Comparison of ENCODE assay signal across 30 mouse cellular contexts in the genomic region with DNA sequence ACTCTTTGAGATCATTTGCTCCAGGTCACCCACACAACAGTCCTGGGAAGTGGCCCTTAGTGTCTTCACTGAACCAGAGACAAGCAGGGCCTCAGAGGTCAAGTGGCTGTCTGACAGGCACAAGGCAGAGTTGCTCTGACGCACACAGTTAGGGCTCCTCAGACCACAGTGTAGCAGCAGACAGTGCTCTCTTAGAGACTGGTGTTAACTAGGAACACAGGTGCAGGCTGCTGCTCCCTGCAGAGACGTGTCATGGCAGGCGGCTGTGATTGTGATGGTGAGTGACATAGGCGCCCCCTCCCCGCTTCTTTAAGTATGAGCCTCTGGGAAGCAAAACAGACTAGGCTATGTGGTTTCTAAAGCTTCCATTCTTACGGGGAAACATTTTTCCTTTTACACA. TPM values are rescaled to one million over a fixed set of nuclear protein-coding genes. Genes with fewer than 3 reads are reported as not detected.
DNase-seq lines count a peak whose midpoint lies in the region; ATAC-seq and TF ChIP-seq lines count a peak whose summit lies in the region.
"Had no signal": no experiment of that assay in that cellular context is flagged by ENCODE, and none has a peak within 500 bp of the region (broad histone marks: within the 10 kb centered on the region; RNA-seq: fewer than 3 reads in every experiment).

No protein-coding gene starts in this region.

- no peak overlapping the region for H3K4me2 ChIP-seq in forebrain, embryonic 14.5 days (ENCODE audit: low read length)
- no peak overlapping the region for H3K4me2 ChIP-seq in forebrain, postnatal 0 days (ENCODE audit: low read depth)
- H3K4me2 ChIP-seq in midbrain, embryonic 14.5 days (ENCODE audit: low read length), result no peak overlapping the region
- no peak overlapping the region for H3K4me2 ChIP-seq in midbrain, embryonic 15.5 days
- H3K4me2 ChIP-seq in embryonic facial prominence, embryonic 12.5 days (replicated peaks), result no peak overlapping the region
- H3K4me2 ChIP-seq: heart, embryonic 12.5 days; kidney, embryonic 15.5 days; liver, embryonic 15.5 days; lung, embryonic 15.5 days had no signal

- no peak for TF ChIP-seq CTCF in forebrain, postnatal 0 days (IDR thresholded peaks at IDR 0.05; ENCODE audit: low read depth)

- H3K27ac ChIP-seq in forebrain, embryonic 14.5 days (ENCODE audit: low read depth, low read length), result no peak overlapping the region
- H3K27ac ChIP-seq in forebrain, postnatal 0 days (ENCODE audit: low read depth, low read length), result no peak overlapping the region
- no peak overlapping the region for H3K27ac ChIP-seq in midbrain, embryonic 14.5 days (replicated peaks; ENCODE audit: low read depth, low read length)
- H3K27ac ChIP-seq in midbrain, embryonic 15.5 days, result no peak overlapping the region
- no peak overlapping the region for H3K27ac ChIP-seq in embryonic facial prominence, embryonic 12.5 days
- H3K27ac ChIP-seq: forebrain, embryonic 10.5 days; kidney, embryonic 15.5 days; limb, embryonic 10.5 days; liver, embryonic 15.5 days; lung, embryonic 15.5 days had no signal

- no peaks in the 10 kb centered on the region for H3K9me3 ChIP-seq in forebrain, embryonic 14.5 days (replicated peaks; ENCODE audit: control insufficient read depth, low read length)
- H3K9me3 ChIP-seq in forebrain, postnatal 0 days (ENCODE audit: low read length), result no peaks in the 10 kb centered on the region
- H3K9me3 ChIP-seq in midbrain, embryonic 14.5 days (ENCODE audit: control insufficient read depth, low read length), result no peaks in the 10 kb centered on the region
- H3K9me3 ChIP-seq in midbrain, embryonic 15.5 days, result no peaks in the 10 kb centered on the region
- H3K9me3 ChIP-seq in embryonic facial prominence, embryonic 12.5 days, result no peaks in the 10 kb centered on the region
- H3K9me3 ChIP-seq: forebrain, embryonic 10.5 days; heart, embryonic 12.5 days; kidney, embryonic 15.5 days; limb, embryonic 10.5 days; liver, embryonic 15.5 days; lung, embryonic 15.5 days; megakaryocyte, embryonic 14.5 days had no signal

- no peak overlapping the region for H3K4me3 ChIP-seq in forebrain, embryonic 14.5 days (ENCODE audit: low read depth, low read length)
- no peak overlapping the region for H3K4me3 ChIP-seq in forebrain, postnatal 0 days (ENCODE audit: low read depth, low read length)
- no peak overlapping the region for H3K4me3 ChIP-seq in midbrain, embryonic 14.5 days (replicated peaks; ENCODE audit: low read depth, low read length)
- H3K4me3 ChIP-seq in midbrain, embryonic 15.5 days, result no peak overlapping the region
- no peak overlapping the region for H3K4me3 ChIP-seq in embryonic facial prominence, embryonic 12.5 days
- H3K4me3 ChIP-seq: forebrain, embryonic 10.5 days; heart, embryonic 12.5 days; kidney, embryonic 15.5 days; limb, embryonic 10.5 days; liver, embryonic 15.5 days; lung, embryonic 15.5 days; megakaryocyte, embryonic 14.5 days had no signal

- H3K4me1 ChIP-seq in forebrain, embryonic 14.5 days (ENCODE audit: control insufficient read depth, insufficient read depth, low read length), result no peaks in the 10 kb centered on the region
- no peaks in the 10 kb centered on the region for H3K4me1 ChIP-seq in forebrain, postnatal 0 days (ENCODE audit: insufficient read depth)
- no peaks in the 10 kb centered on the region for H3K4me1 ChIP-seq in midbrain, embryonic 14.5 days (ENCODE audit: control insufficient read depth, insufficient read depth, low read length)
- H3K4me1 ChIP-seq in midbrain, embryonic 15.5 days, result no peaks in the 10 kb centered on the region
- no peaks in the 10 kb centered on the region for H3K4me1 ChIP-seq in embryonic facial prominence, embryonic 12.5 days
- H3K4me1 ChIP-seq: heart, embryonic 12.5 days; kidney, embryonic 15.5 days; limb, embryonic 10.5 days; liver, embryonic 15.5 days; lung, embryonic 15.5 days; megakaryocyte, embryonic 14.5 days had no signal

- no peak for ATAC-seq in forebrain, embryonic 14.5 days
- no peak; the same call in 1 of the 2 replicates for ATAC-seq in forebrain, postnatal 0 days
- no peak for ATAC-seq in midbrain, embryonic 14.5 days (ENCODE audit: low FRiP score, low TSS enrichment)
- ATAC-seq in midbrain, embryonic 15.5 days (replicated peaks), result no peak
- ATAC-seq in embryonic facial prominence, embryonic 12.5 days (ENCODE audit: insufficient number of reproducible peaks, insufficient read depth, low FRiP score, low TSS enrichment), result peak; percentile 64; the same call in 1 of the 2 replicates

- H3K36me3 ChIP-seq in forebrain, embryonic 14.5 days (ENCODE audit: control insufficient read depth, insufficient read depth, low read length), result no peaks in the 10 kb centered on the region
- no peaks in the 10 kb centered on the region for H3K36me3 ChIP-seq in forebrain, postnatal 0 days (ENCODE audit: insufficient read depth)
- no peaks in the 10 kb centered on the region for H3K36me3 ChIP-seq in midbrain, embryonic 14.5 days (ENCODE audit: control insufficient read depth, insufficient read depth, low read length)
- no peaks in the 10 kb centered on the region for H3K36me3 ChIP-seq in midbrain, embryonic 15.5 days (replicated peaks)
- no peaks in the 10 kb centered on the region for H3K36me3 ChIP-seq in embryonic facial prominence, embryonic 12.5 days
- H3K36me3 ChIP-seq: forebrain, embryonic 10.5 days; heart, embryonic 12.5 days; kidney, embryonic 15.5 days; limb, embryonic 10.5 days; liver, embryonic 15.5 days; lung, embryonic 15.5 days had no signal

- H3K27me3 ChIP-seq in forebrain, embryonic 14.5 days (replicated peaks; ENCODE audit: control insufficient read depth, insufficient read depth, low read length), result no peaks in the 10 kb centered on the region
- no peaks in the 10 kb centered on the region for H3K27me3 ChIP-seq in forebrain, postnatal 0 days (ENCODE audit: insufficient read depth, low read length)
- no peaks in the 10 kb centered on the region for H3K27me3 ChIP-seq in midbrain, embryonic 14.5 days (ENCODE audit: control insufficient read depth, insufficient read depth, low read length)
- no peaks in the 10 kb centered on the region for H3K27me3 ChIP-seq in midbrain, embryonic 15.5 days (replicated peaks)
- no peaks in the 10 kb centered on the region for H3K27me3 ChIP-seq in embryonic facial prominence, embryonic 12.5 days
- H3K27me3 ChIP-seq: liver, embryonic 15.5 days; lung, embryonic 15.5 days had no signal

- DNase-seq in forebrain, embryonic 14.5 days (ENCODE audit: low spot score), result peak; percentile 23
- no peak for DNase-seq in forebrain, postnatal 0 days
- DNase-seq in midbrain, embryonic 14.5 days, result peak; percentile 38
- DNase-seq in retina, embryonic 14.5 days (ENCODE audit: low spot score), result peak; percentile 25
- no peak for DNase-seq in frontal cortex, postnatal 14 days (ENCODE audit: low spot score in 2 of 2)
- no peak for DNase-seq in layer of hippocampus, adult 9-11 months
- DNase-seq: adrenal gland, postnatal 14 days; cerebellum, adult 8-10 months; gastrocnemius, postnatal 14 days; heart, adult 18-20 months; heart, postnatal 10 days; kidney, adult 11 months; kidney, postnatal 36 days; liver; lung, postnatal 36 days; right cerebral cortex, postnatal 25 days; thymus, postnatal 25 days had no signal

- WGBS in forebrain, embryonic 14.5 days, result 34% methylated on average over 6 of the region's 6 CpGs
- WGBS in forebrain, postnatal 0 days, result 39% methylated on average over 6 of the region's 6 CpGs
- WGBS in midbrain, embryonic 14.5 days, result 13% methylated on average over 6 of the region's 6 CpGs
- 22% methylated on average over 6 of the region's 6 CpGs for WGBS in midbrain, embryonic 15.5 days
- 31% methylated on average over 6 of the region's 6 CpGs for WGBS in embryonic facial prominence, embryonic 12.5 days

- H3K9ac ChIP-seq in forebrain, embryonic 14.5 days (ENCODE audit: low read length), result no peak overlapping the region
- H3K9ac ChIP-seq in forebrain, postnatal 0 days, result no peak overlapping the region
- H3K9ac ChIP-seq in midbrain, embryonic 14.5 days (replicated peaks; ENCODE audit: low read length), result no peak overlapping the region
- no peak overlapping the region for H3K9ac ChIP-seq in midbrain, embryonic 15.5 days
- no peak overlapping the region for H3K9ac ChIP-seq in embryonic facial prominence, embryonic 12.5 days
- H3K9ac ChIP-seq: heart, embryonic 12.5 days; kidney, embryonic 15.5 days; liver, embryonic 15.5 days; lung, embryonic 15.5 days had no signal

RNA-seq across cellular contexts. Expression of a gene that starts 55.5 kb away (rescaled TPM):
- polyA plus RNA-seq in forebrain, embryonic 14.5 days (2014; fragmentation: Nextera tagmentation; extraction: Ambion mirVana), result not detected in 2 replicates
- 0.08 TPM in 1 of 2 replicates, not detected in the other for total RNA-seq in forebrain, postnatal 0 days (2014; rRNA removed)
- polyA plus RNA-seq in forebrain, postnatal 0 days (2015; fragmentation: Nextera tagmentation; extraction: Ambion mirVana), result 0.02 and 0.03 TPM in 2 replicates
- polyA plus RNA-seq in midbrain, embryonic 14.5 days (2014; fragmentation: Nextera tagmentation; extraction: Ambion mirVana), result 0.03 and 0.07 TPM in 2 replicates
- polyA plus RNA-seq in midbrain, embryonic 15.5 days (2015; fragmentation: Nextera tagmentation; extraction: Ambion mirVana), result 0.11 TPM in 1 of 2 replicates, not detected in the other
- 0.68 and 1.1 TPM in 2 replicates for polyA plus RNA-seq in embryonic facial prominence, embryonic 12.5 days (2016; fragmentation: Nextera tagmentation; extraction: Ambion mirVana)
- total RNA-seq: heart, postnatal 10 days; monocyte, adult 5-6 weeks; neutrophil, adult 5-6 weeks had no signal
- polyA plus RNA-seq: heart, embryonic 12.5 days; liver, embryonic 15.5 days; lung, embryonic 15.5 days; spleen, adult 2 months; stomach, embryonic 14.5 days had no signal

RNA-seq across cellular contexts. Expression of a gene that starts 58.0 kb away (rescaled TPM):
- polyA plus RNA-seq in forebrain, embryonic 14.5 days (2014; fragmentation: Nextera tagmentation; extraction: Ambion mirVana), result 2.0 and 3.6 TPM in 2 replicates
- 0.31 and 1.6 TPM in 2 replicates for total RNA-seq in forebrain, postnatal 0 days (2014; rRNA removed)
- polyA plus RNA-seq in forebrain, postnatal 0 days (2015; fragmentation: Nextera tagmentation; extraction: Ambion mirVana), result 1.6 and 1.9 TPM in 2 replicates
- 0.83 and 1.7 TPM in 2 replicates for polyA plus RNA-seq in midbrain, embryonic 14.5 days (2014; fragmentation: Nextera tagmentation; extraction: Ambion mirVana)
- polyA plus RNA-seq in midbrain, embryonic 15.5 days (2015; fragmentation: Nextera tagmentation; extraction: Ambion mirVana), result 1.9 and 2.3 TPM in 2 replicates
- 2.6 and 2.8 TPM in 2 replicates for polyA plus RNA-seq in embryonic facial prominence, embryonic 12.5 days (2016; fragmentation: Nextera tagmentation; extraction: Ambion mirVana)
- total RNA-seq: monocyte, adult 5-6 weeks had no signal
- polyA plus RNA-seq: spleen, adult 2 months had no signal

Comparison
In these comparisons a context has a peak if more than half of its experiments do, and no peak if none do; other contexts are left out.
1. DNase-seq: peak in forebrain, embryonic 14.5 days (single experiment), midbrain, embryonic 14.5 days (single experiment) and retina, embryonic 14.5 days (single experiment); none in forebrain, postnatal 0 days (single experiment), frontal cortex, postnatal 14 days (0 of 2) and layer of hippocampus, adult 9-11 months (single experiment).